Comparison of ENCODE assay signal across 8 mouse cellular contexts in genomic region chr10:81252424-81253419, GRCm38 (mm10). TPM values are rescaled to one million over a fixed set of nuclear protein-coding genes. Genes with fewer than 3 reads are reported as not detected.
DNase-seq lines count a peak whose midpoint lies in the region; ATAC-seq and TF ChIP-seq lines count a peak whose summit lies in the region.

Gene Matk, plus strand, starts transcription at chr10:81252935.

- no peak within 1 kb of the TSS for H3K27ac ChIP-seq in embryonic facial prominence, embryonic 13.5 days
- H3K27ac ChIP-seq in hindbrain, embryonic 16.5 days (ENCODE audit: low read depth, low read length) = peak within 1 kb of the TSS; percentile 73
- no peak within 1 kb of the TSS for H3K27ac ChIP-seq in neural tube, embryonic 12.5 days
- H3K27ac ChIP-seq in thymus, adult 2 months (ENCODE audit: control insufficient read depth, insufficient read depth, low read length) = no peak within 1 kb of the TSS
- H3K27ac ChIP-seq in liver, embryonic 12.5 days = no peak within 1 kb of the TSS

- H3K4me2 ChIP-seq in embryonic facial prominence, embryonic 13.5 days = peak within 1 kb of the TSS; percentile 52
- H3K4me2 ChIP-seq in hindbrain, embryonic 16.5 days (ENCODE audit: low read length) = peak within 1 kb of the TSS; percentile 70
- peak within 1 kb of the TSS; percentile 52 for H3K4me2 ChIP-seq in neural tube, embryonic 12.5 days (replicated peaks)
- no peak within 1 kb of the TSS for H3K4me2 ChIP-seq in liver, embryonic 12.5 days

- H3K9me3 ChIP-seq in embryonic facial prominence, embryonic 13.5 days = no peaks in the 10 kb centered on the region
- H3K9me3 ChIP-seq in hindbrain, embryonic 16.5 days (ENCODE audit: control insufficient read depth, low read length) = no peaks in the 10 kb centered on the region
- H3K9me3 ChIP-seq in neural tube, embryonic 12.5 days = no peaks in the 10 kb centered on the region
- H3K9me3 ChIP-seq in liver, embryonic 12.5 days (replicated peaks) = no peaks in the 10 kb centered on the region

- WGBS in embryonic facial prominence, embryonic 13.5 days = 10% methylated on average over 44 of the region's 44 CpGs
- WGBS in hindbrain, embryonic 16.5 days = 9% methylated on average over 42 of the region's 44 CpGs
- WGBS in neural tube, embryonic 12.5 days = 10% methylated on average over 44 of the region's 44 CpGs
- 16% methylated on average over 44 of the region's 44 CpGs for WGBS in thymus, adult 2 months
- 12% methylated on average over 44 of the region's 44 CpGs for WGBS in liver, embryonic 12.5 days (ENCODE audit: insufficient replicate concordance)

- peak within 1 kb of the TSS; percentile 40; the same call in 1 of the 2 replicates for H3K9ac ChIP-seq in embryonic facial prominence, embryonic 13.5 days
- H3K9ac ChIP-seq in hindbrain, embryonic 16.5 days (ENCODE audit: low read depth, low read length) = peak within 1 kb of the TSS; percentile 41
- H3K9ac ChIP-seq in neural tube, embryonic 12.5 days = peak within 1 kb of the TSS; percentile 27
- no peak within 1 kb of the TSS for H3K9ac ChIP-seq in liver, embryonic 12.5 days

- DNase-seq in B cell, adult 2 months = peak; percentile 81 to 82
- DNase-seq in MN1 (ENCODE audit: low spot score) = peak; percentile 32
- peak; percentile 91 for DNase-seq in left cerebral cortex, postnatal 14 days (ENCODE audit: low spot score in 2 of 2)
- DNase-seq in thymus, adult 2 months = peak; percentile 72

- peak within 1 kb of the TSS; percentile 31 for H3K4me3 ChIP-seq in embryonic facial prominence, embryonic 13.5 days
- H3K4me3 ChIP-seq in hindbrain, embryonic 16.5 days (ENCODE audit: low read length) = peak within 1 kb of the TSS; percentile 38
- 0 out of 2 replicates have a peak within 1 kb of the TSS, but pooled peaks have one; percentile 11 for H3K4me3 ChIP-seq in neural tube, embryonic 12.5 days
- H3K4me3 ChIP-seq in thymus, adult 2 months (ENCODE audit: control insufficient read depth, insufficient read depth, low read length) = no peak within 1 kb of the TSS; the same call in 1 of the 2 replicates
- no peak within 1 kb of the TSS for H3K4me3 ChIP-seq in liver, embryonic 12.5 days

- H3K27me3 ChIP-seq in embryonic facial prominence, embryonic 13.5 days = peaks cover 70% of the 10 kb centered on the region
- peaks cover 10% of the 10 kb centered on the region for H3K27me3 ChIP-seq in hindbrain, embryonic 16.5 days (replicated peaks; ENCODE audit: control insufficient read depth, insufficient read depth, low read length)
- peaks cover 62% of the 10 kb centered on the region for H3K27me3 ChIP-seq in neural tube, embryonic 12.5 days (replicated peaks)
- H3K27me3 ChIP-seq in thymus, adult 2 months (ENCODE audit: control insufficient read depth, insufficient read depth, low read length) = no peaks in the 10 kb centered on the region; the same call in 1 of the 2 replicates
- peaks cover 78% of the 10 kb centered on the region for H3K27me3 ChIP-seq in liver, embryonic 12.5 days (replicated peaks)

- H3K36me3 ChIP-seq in embryonic facial prominence, embryonic 13.5 days = peaks cover 3% of the 10 kb centered on the region; the same call in 1 of the 2 replicates
- peaks cover 4% of the 10 kb centered on the region; the same call in 1 of the 2 replicates for H3K36me3 ChIP-seq in hindbrain, embryonic 16.5 days (ENCODE audit: control insufficient read depth, insufficient read depth, low read length)
- no peaks in the 10 kb centered on the region for H3K36me3 ChIP-seq in neural tube, embryonic 12.5 days
- no peaks in the 10 kb centered on the region for H3K36me3 ChIP-seq in thymus, adult 2 months (ENCODE audit: control insufficient read depth, insufficient read depth, low read length)
- no peaks in the 10 kb centered on the region for H3K36me3 ChIP-seq in liver, embryonic 12.5 days

- no peak for TF ChIP-seq CTCF in thymus, adult 2 months (IDR thresholded peaks at IDR 0.05; ENCODE audit: borderline replicate concordance, control insufficient read depth, extremely low read depth, insufficient read depth, low read length, poor library complexity)

- H3K4me1 ChIP-seq in embryonic facial prominence, embryonic 13.5 days = peaks cover 17% of the 10 kb centered on the region
- peaks cover 15% of the 10 kb centered on the region for H3K4me1 ChIP-seq in hindbrain, embryonic 16.5 days (ENCODE audit: control insufficient read depth, insufficient read depth, low read depth, low read length)
- peaks cover 22% of the 10 kb centered on the region for H3K4me1 ChIP-seq in neural tube, embryonic 12.5 days
- peaks cover 40% of the 10 kb centered on the region for H3K4me1 ChIP-seq in thymus, adult 2 months (replicated peaks; ENCODE audit: control insufficient read depth, insufficient read depth, low read length)
- peaks cover 14% of the 10 kb centered on the region for H3K4me1 ChIP-seq in liver, embryonic 12.5 days

- no peak for ATAC-seq in embryonic facial prominence, embryonic 13.5 days (ENCODE audit: insufficient number of reproducible peaks, insufficient read depth, low FRiP score, low TSS enrichment, low read depth)
- ATAC-seq in hindbrain, embryonic 16.5 days = peak; percentile 86
- ATAC-seq in neural tube, embryonic 12.5 days (ENCODE audit: low FRiP score, low read depth) = peak; percentile 61
- ATAC-seq in liver, embryonic 12.5 days = no peak

- intact Hi-C loops in left cerebral cortex, postnatal 14 days (cut with DNase I) = no loop called here

- TF ChIP-seq POLR2A in thymus, adult 2 months (IDR thresholded peaks at IDR 0.05; ENCODE audit: control insufficient read depth, extremely low read depth, insufficient read depth, low read length, poor library complexity) = no peak

RNA-seq across cellular contexts. Expression of gene Matk, which starts in this region (rescaled TPM):
- polyA plus RNA-seq in embryonic facial prominence, embryonic 13.5 days (2015; fragmentation: Nextera tagmentation; extraction: Ambion mirVana) = 7.0 and 7.4 TPM in 2 replicates
- polyA plus RNA-seq in hindbrain, embryonic 16.5 days (2015; fragmentation: Nextera tagmentation; extraction: Ambion mirVana) = 60.4 and 72.8 TPM in 2 replicates
- 100 to 1,000 TPM; 226 to 227 TPM for total RNA-seq in left cerebral cortex, postnatal 14 days (2021)
- polyA plus RNA-seq in neural tube, embryonic 12.5 days (2016; fragmentation: Nextera tagmentation; extraction: Ambion mirVana) = 5.1 and 6.2 TPM in 2 replicates
- polyA plus RNA-seq in thymus, adult 2 months (2012; rRNA removed) = 19.5 and 21.0 TPM in 2 replicates
- 2.0 and 2.2 TPM in 2 replicates for polyA plus RNA-seq in liver, embryonic 12.5 days (2016; fragmentation: Nextera tagmentation; extraction: Ambion mirVana)

Comparison
In these comparisons a context has a peak if more than half of its experiments do, and no peak if none do; other contexts are left out.
1. DNase-seq: peak in every context shown above with its lines; median percentile 91 in left cerebral cortex, postnatal 14 days; 82 in B cell, adult 2 months; 72 in thymus, adult 2 months; 32 in MN1.
2. ATAC-seq: peak in hindbrain, embryonic 16.5 days (single experiment) and neural tube, embryonic 12.5 days (single experiment); none in embryonic facial prominence, embryonic 13.5 days (single experiment) and liver, embryonic 12.5 days (single experiment).
3. H3K4me3 ChIP-seq: peak in embryonic facial prominence, embryonic 13.5 days (single experiment), hindbrain, embryonic 16.5 days (single experiment) and neural tube, embryonic 12.5 days (single experiment); none in thymus, adult 2 months (single experiment) and liver, embryonic 12.5 days (single experiment).